Mouse (Mus musculus) neural tube, embryonic 15.5 days (tissue): ENCODE results near the gene Npas2. TPM values are rescaled to one million over a fixed set of nuclear protein-coding genes. Genes with fewer than 3 reads are reported as not detected.

Experiments used
- ATAC-seq: fragments of 200-750 bp; cut with Nextera tagmentation; 2 replicates; pipeline ENCODE4 v1.8.0; 2017; ENCODE audit warnings: mild to moderate bottlenecking, moderate TSS enrichment, moderate library complexity; ENCODE audit not compliant: low FRiP score
- H3K27ac ChIP-seq: fragments of 300-500 bp; sonication (generic); replicated peaks from 2 replicates; pipeline ENCODE4 v1.5.1; 2015; ENCODE audit warnings: mild to moderate bottlenecking, inconsistent platforms
- H3K27me3 ChIP-seq: fragments of 300-500 bp; sonication (generic); replicated peaks from 2 replicates; pipeline ENCODE4 v1.6.1; 2015; ENCODE audit warnings: inconsistent platforms
- H3K36me3 ChIP-seq: fragments of 300-500 bp; sonication (generic); 2 replicates; pipeline ENCODE4 v1.6.1; 2015; ENCODE audit warnings: inconsistent platforms
- H3K4me1 ChIP-seq: fragments of 300-500 bp; sonication (generic); 2 replicates; pipeline ENCODE4 v1.6.1; 2015; ENCODE audit warnings: inconsistent platforms
- H3K4me2 ChIP-seq: fragments of 300-500 bp; sonication (generic); 2 replicates; pipeline ENCODE4 v1.6.1; 2015; ENCODE audit warnings: inconsistent platforms, mild to moderate bottlenecking, moderate library complexity
- H3K4me3 ChIP-seq: fragments of 300-500 bp; sonication (generic); replicated peaks from 2 replicates; pipeline ENCODE4 v1.5.1; 2015; ENCODE audit warnings: mild to moderate bottlenecking, inconsistent platforms
- H3K9ac ChIP-seq: fragments of 300-500 bp; sonication (generic); replicated peaks from 2 replicates; pipeline ENCODE4 v1.6.1; 2015; ENCODE audit warnings: mild to moderate bottlenecking, inconsistent platforms
- H3K9me3 ChIP-seq: fragments of 300-500 bp; sonication (generic); replicated peaks from 2 replicates; pipeline ENCODE4 v1.6.1; 2016; ENCODE audit warnings: inconsistent platforms
- WGBS: fragments of 180-500 bp; shearing (Covaris S2); methylation state at CpG from one replicate; pipeline ENCODE4 v1.1.7; 2015; ENCODE audit warnings: mixed read lengths; 5-methylcytosine and 5-hydroxymethylcytosine counted together
- polyA plus RNA-seq: library from polyadenylated mRNA; unstranded; fragments of >200 nt; fragmentation: Nextera tagmentation; extraction: Ambion mirVana; gene quantifications from 2 replicates; pipeline ENCODE4 v1.2.1, GENCODE M21; 2015

The Npas2 gene
- polyA plus RNA-seq, result 1.2 and 1.5 TPM in 2 replicates

GRCm38 (mm10) chr1:39192997-39193861 is at the start of gene Npas2:
Gene Npas2 (plus strand): TSS chr1:39193731.
- WGBS, result 1% methylated on average over 57 of the region's 66 CpGs
- ATAC-seq, result peak; percentile 32; the same call in 1 of the 2 replicates
- H3K4me3 ChIP-seq, result peak within 1 kb of the TSS; percentile 64
- no peaks in the 10 kb centered on the region for H3K36me3 ChIP-seq
- no peak within 1 kb of the TSS; the same call in 1 of the 2 replicates for H3K27ac ChIP-seq
- peak within 1 kb of the TSS; percentile 100 for H3K4me2 ChIP-seq
- no peaks in the 10 kb centered on the region for H3K9me3 ChIP-seq
- H3K4me1 ChIP-seq, result peaks cover 33% of the 10 kb centered on the region
- peaks cover 36% of the 10 kb centered on the region for H3K27me3 ChIP-seq
- peak within 1 kb of the TSS; percentile 57 for H3K9ac ChIP-seq

GRCm38 (mm10) chr1:39156778-39157177 is 36.8 kb upstream of the Npas2 start:
- Histone ChIP-seq H3K27me3 (no peaks in the 10 kb centered on the region), H3K4me2 (no peak overlapping the region), H3K36me3 (no peaks in the 10 kb centered on the region), H3K4me1 (no peaks in the 10 kb centered on the region), H3K9me3 (no peaks in the 10 kb centered on the region), H3K27ac (no peak overlapping the region), H3K4me3 (no peak overlapping the region), H3K9ac (no peak overlapping the region)
- no peak for ATAC-seq
- 96% methylated on average over 4 of the region's 4 CpGs for WGBS

GRCm38 (mm10) chr1:39160167-39160566 is 33.4 kb upstream of the Npas2 start:
- Histone ChIP-seq H3K9me3 (no peaks in the 10 kb centered on the region), H3K9ac (no peak overlapping the region), H3K27ac (no peak overlapping the region), H3K4me3 (no peak overlapping the region), H3K27me3 (no peaks in the 10 kb centered on the region), H3K36me3 (no peaks in the 10 kb centered on the region), H3K4me1 (no peaks in the 10 kb centered on the region), H3K4me2 (no peak overlapping the region)
- 58% methylated on average over 4 of the region's 4 CpGs for WGBS
- no peak for ATAC-seq

- WGBS, result 87% methylated on average over 1 of the region's 1 CpGs
- Histone ChIP-seq H3K4me3 (no peak overlapping the region), H3K4me1 (no peaks in the 10 kb centered on the region), H3K27ac (no peak overlapping the region), H3K4me2 (no peak overlapping the region), H3K9me3 (no peaks in the 10 kb centered on the region), H3K27me3 (no peaks in the 10 kb centered on the region), H3K36me3 (no peaks in the 10 kb centered on the region), H3K9ac (no peak overlapping the region)
- no peak for ATAC-seq
Observed at GRCm38 (mm10) chr1:39163077-39163476, 30.5 kb upstream of the Npas2 start.

- H3K27me3 ChIP-seq, result no peaks in the 10 kb centered on the region
- no peaks in the 10 kb centered on the region for H3K36me3 ChIP-seq
- H3K4me1 ChIP-seq, result no peaks in the 10 kb centered on the region
- no peak for ATAC-seq
- WGBS, result 87% methylated on average over 5 of the region's 5 CpGs
- H3K9me3 ChIP-seq, result no peaks in the 10 kb centered on the region
- H3K27ac ChIP-seq, result no peak overlapping the region
- no peak overlapping the region for H3K9ac ChIP-seq
- H3K4me2 ChIP-seq, result no peak overlapping the region
- no peak overlapping the region for H3K4me3 ChIP-seq
Observed at GRCm38 (mm10) chr1:39176690-39177089, 16.8 kb upstream of the Npas2 start.

- H3K9me3 ChIP-seq, result no peaks in the 10 kb centered on the region
- no peak overlapping the region for H3K4me3 ChIP-seq
- H3K4me2 ChIP-seq, result no peak overlapping the region
- no peak for ATAC-seq
- no peaks in the 10 kb centered on the region for H3K36me3 ChIP-seq
- H3K9ac ChIP-seq, result no peak overlapping the region
- no peak overlapping the region for H3K27ac ChIP-seq
- 85% methylated on average over 14 of the region's 14 CpGs for WGBS
- H3K4me1 ChIP-seq, result no peaks in the 10 kb centered on the region
- H3K27me3 ChIP-seq, result no peaks in the 10 kb centered on the region
Observed at GRCm38 (mm10) chr1:39177211-39177610, 16.3 kb upstream of the Npas2 start.

GRCm38 (mm10) chr1:39179806-39180205 is 13.7 kb upstream of the Npas2 start:
- WGBS, result 96% methylated on average over 11 of the region's 11 CpGs
- no peak overlapping the region for H3K4me2 ChIP-seq
- H3K36me3 ChIP-seq, result no peaks in the 10 kb centered on the region
- H3K4me3 ChIP-seq, result no peak overlapping the region
- ATAC-seq, result no peak
- H3K27ac ChIP-seq, result no peak overlapping the region
- no peak overlapping the region for H3K9ac ChIP-seq
- no peaks in the 10 kb centered on the region for H3K4me1 ChIP-seq
- no peaks in the 10 kb centered on the region for H3K9me3 ChIP-seq
- H3K27me3 ChIP-seq, result no peaks in the 10 kb centered on the region

- no peak overlapping the region for H3K27ac ChIP-seq
- H3K4me2 ChIP-seq, result no peak overlapping the region
- H3K27me3 ChIP-seq, result no peaks in the 10 kb centered on the region
- H3K9ac ChIP-seq, result no peak overlapping the region
- no peaks in the 10 kb centered on the region for H3K4me1 ChIP-seq
- H3K9me3 ChIP-seq, result no peaks in the 10 kb centered on the region
- ATAC-seq, result no peak
- H3K4me3 ChIP-seq, result no peak overlapping the region
- 96% methylated on average over 1 of the region's 1 CpGs for WGBS
- no peaks in the 10 kb centered on the region for H3K36me3 ChIP-seq
Observed at GRCm38 (mm10) chr1:39180517-39180916, 13.0 kb upstream of the Npas2 start.

GRCm38 (mm10) chr1:39181901-39182300 is 11.6 kb upstream of the Npas2 start:
- H3K4me2 ChIP-seq, result no peak overlapping the region
- ATAC-seq, result no peak
- WGBS, result 86% methylated on average over 4 of the region's 4 CpGs
- no peaks in the 10 kb centered on the region for H3K36me3 ChIP-seq
- peaks cover 6% of the 10 kb centered on the region; the same call in 1 of the 2 replicates for H3K4me1 ChIP-seq
- H3K4me3 ChIP-seq, result no peak overlapping the region
- no peaks in the 10 kb centered on the region for H3K9me3 ChIP-seq
- H3K9ac ChIP-seq, result no peak overlapping the region
- no peaks in the 10 kb centered on the region for H3K27me3 ChIP-seq
- no peak overlapping the region for H3K27ac ChIP-seq

GRCm38 (mm10) chr1:39185833-39186232 is 7.7 kb upstream of the Npas2 start:
- Histone ChIP-seq H3K27me3 (peaks cover 2% of the 10 kb centered on the region; the same call in 1 of the 2 replicates), H3K4me3 (no peak overlapping the region), H3K36me3 (no peaks in the 10 kb centered on the region), H3K4me1 (peaks cover 6% of the 10 kb centered on the region; the same call in 1 of the 2 replicates), H3K4me2 (no peak overlapping the region), H3K27ac (no peak overlapping the region), H3K9me3 (no peaks in the 10 kb centered on the region), H3K9ac (no peak overlapping the region)
- 58% methylated on average over 5 of the region's 5 CpGs for WGBS
- ATAC-seq, result no peak

- H3K4me3 ChIP-seq, result no peak overlapping the region
- H3K27me3 ChIP-seq, result peaks cover 5% of the 10 kb centered on the region; the same call in 1 of the 2 replicates
- no peaks in the 10 kb centered on the region for H3K36me3 ChIP-seq
- H3K27ac ChIP-seq, result no peak overlapping the region
- H3K9ac ChIP-seq, result no peak overlapping the region
- H3K4me2 ChIP-seq, result no peak overlapping the region
- ATAC-seq, result no peak
- H3K9me3 ChIP-seq, result no peaks in the 10 kb centered on the region
- 61% methylated on average over 6 of the region's 6 CpGs for WGBS
- peaks cover 6% of the 10 kb centered on the region; the same call in 1 of the 2 replicates for H3K4me1 ChIP-seq
Observed at GRCm38 (mm10) chr1:39186711-39187437, 6.7 kb upstream of the Npas2 start.

GRCm38 (mm10) chr1:39191122-39191521 is 2.4 kb upstream of the Npas2 start:
- ATAC-seq, result no peak
- no peak overlapping the region for H3K4me3 ChIP-seq
- H3K4me1 ChIP-seq, result peaks cover 26% of the 10 kb centered on the region
- H3K4me2 ChIP-seq, result no peak overlapping the region
- no peaks in the 10 kb centered on the region for H3K36me3 ChIP-seq
- 81% methylated on average over 5 of the region's 5 CpGs for WGBS
- peaks cover 31% of the 10 kb centered on the region for H3K27me3 ChIP-seq
- H3K9ac ChIP-seq, result no peak overlapping the region
- H3K27ac ChIP-seq, result no peak overlapping the region
- no peaks in the 10 kb centered on the region for H3K9me3 ChIP-seq
